ENCODE assay signal across 25 mouse cellular contexts in the genomic region with DNA sequence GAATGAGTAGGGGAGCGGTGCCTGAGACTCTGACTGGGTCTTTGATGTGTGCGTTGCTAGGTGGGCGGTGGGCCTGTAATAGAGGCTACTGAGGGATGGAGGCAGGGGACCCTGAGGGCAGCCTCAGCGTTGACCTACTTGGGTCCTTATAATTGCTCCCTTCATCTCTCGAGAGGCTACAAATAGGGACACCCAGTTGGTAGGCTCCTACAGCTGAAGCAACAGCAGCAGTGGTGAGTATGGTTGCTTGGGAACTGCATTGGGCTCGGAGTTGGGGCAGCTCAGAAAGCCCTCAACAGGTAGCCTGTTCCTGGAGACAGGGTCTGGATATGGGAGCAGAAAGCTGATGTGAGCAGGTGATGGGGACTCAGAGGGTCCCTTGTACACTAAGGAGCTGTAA. TPM values are rescaled to one million over a fixed set of nuclear protein-coding genes. Genes with fewer than 3 reads are reported as not detected.
DNase-seq lines count a peak whose midpoint lies in the region; ATAC-seq and TF ChIP-seq lines count a peak whose summit lies in the region.
"Had no signal": no experiment of that assay in that cellular context is flagged by ENCODE, and none has a peak within 500 bp of the region (broad histone marks: within the 10 kb centered on the region; RNA-seq: fewer than 3 reads in every experiment).

No protein-coding gene starts in this region.

- H3K4me2 ChIP-seq in heart, embryonic 11.5 days: no peak overlapping the region
- H3K4me2 ChIP-seq: forebrain, embryonic 12.5 days; heart, embryonic 13.5 days; hindbrain, embryonic 14.5 days; intestine, embryonic 15.5 days had no signal

- H3K9me3 ChIP-seq in heart, embryonic 11.5 days (replicated peaks; ENCODE audit: control insufficient read depth, low read length): no peaks in the 10 kb centered on the region
- H3K9me3 ChIP-seq: forebrain, embryonic 12.5 days; heart, embryonic 13.5 days; intestine, embryonic 15.5 days had no signal

- no peaks in the 10 kb centered on the region for H3K79me2 ChIP-seq in heart, adult 2 months (replicated peaks; ENCODE audit: control insufficient read depth, insufficient read depth, low read length)

- H3K9ac ChIP-seq in heart, adult 2 months (ENCODE audit: low read depth, low read length): no peak overlapping the region
- no peak overlapping the region for H3K9ac ChIP-seq in heart, embryonic 11.5 days (ENCODE audit: low read depth, low read length)
- H3K9ac ChIP-seq: forebrain, embryonic 12.5 days; heart, embryonic 13.5 days; hindbrain, embryonic 14.5 days; intestine, embryonic 15.5 days had no signal

- no peaks in the 10 kb centered on the region for H3K36me3 ChIP-seq in heart, adult 2 months (ENCODE audit: control insufficient read depth, insufficient read depth, low read length)
- H3K36me3 ChIP-seq in heart, embryonic 11.5 days (ENCODE audit: control insufficient read depth, insufficient read depth, low read length): no peaks in the 10 kb centered on the region
- H3K36me3 ChIP-seq: forebrain, embryonic 12.5 days; heart, embryonic 13.5 days; intestine, embryonic 15.5 days had no signal

- WGBS in heart, adult 2 months: 86% methylated on average over 6 of the region's 6 CpGs
- 70% methylated on average over 6 of the region's 6 CpGs for WGBS in heart, embryonic 11.5 days (ENCODE audit: insufficient replicate concordance)

- intact Hi-C loops in heart, adult 2 months (cut with DNase I): no loop called here

- no peak for TF ChIP-seq CTCF in heart, adult 2 months (IDR thresholded peaks at IDR 0.05)
- no peak for TF ChIP-seq CTCF in embryonic fibroblast, embryonic 13.5 days (IDR thresholded peaks at IDR 0.05; ENCODE audit: borderline replicate concordance, insufficient read depth, low read length)

- peaks cover 19% of the 10 kb centered on the region for H3K4me1 ChIP-seq in heart, adult 2 months (ENCODE audit: control insufficient read depth, insufficient read depth, low read length)
- H3K4me1 ChIP-seq in heart, embryonic 11.5 days (ENCODE audit: control insufficient read depth, insufficient read depth, low read length): peaks cover 5% of the 10 kb centered on the region; the same call in 1 of the 2 replicates
- peaks cover 29% of the 10 kb centered on the region for H3K4me1 ChIP-seq in embryonic fibroblast, embryonic 13.5 days (ENCODE audit: control insufficient read depth, insufficient read depth, low read length)

- H3K27ac ChIP-seq in heart, adult 2 months: peak overlapping the region; percentile 49
- H3K27ac ChIP-seq in heart, embryonic 11.5 days (ENCODE audit: low read depth, low read length): no peak overlapping the region
- H3K27ac ChIP-seq in embryonic fibroblast, embryonic 13.5 days (ENCODE audit: insufficient read depth, low read length): peak overlapping the region; percentile 63
- H3K27ac ChIP-seq: forebrain, embryonic 12.5 days; heart, embryonic 13.5 days; hindbrain, embryonic 14.5 days; intestine, embryonic 15.5 days had no signal

- H3K27me3 ChIP-seq in heart, adult 2 months (ENCODE audit: control insufficient read depth, insufficient read depth, low read length): no peaks in the 10 kb centered on the region
- H3K27me3 ChIP-seq in heart, embryonic 11.5 days (ENCODE audit: control insufficient read depth, insufficient read depth, low read length): no peaks in the 10 kb centered on the region
- H3K27me3 ChIP-seq: CH12.LX; forebrain, embryonic 12.5 days; heart, embryonic 13.5 days; intestine, embryonic 15.5 days; Patski had no signal

- TF ChIP-seq EP300 in heart, adult 2 months (IDR thresholded peaks at IDR 0.05; ENCODE audit: insufficient read depth, low read depth, low read length): no peak

- no peak for DNase-seq in heart, adult 2 months
- peak; percentile 41 for DNase-seq in retina, postnatal 1 day
- no peak for DNase-seq in retina, embryonic 14.5 days (ENCODE audit: low spot score)
- no peak for DNase-seq in spleen, adult 18-20 months
- DNase-seq in right cerebral cortex, postnatal 4 days: no peak
- DNase-seq: cerebellum, adult 18-20 months; cerebellum, adult 9-11 months; cerebellum, postnatal 36 days had no signal

- TF ChIP-seq POLR2A in heart, adult 2 months (IDR thresholded peaks at IDR 0.05; ENCODE audit: insufficient read depth, low read depth, low read length): no peak
- TF ChIP-seq POLR2A in embryonic fibroblast, embryonic 13.5 days (IDR thresholded peaks at IDR 0.05; ENCODE audit: low read depth, low read length): no peak

- no peak overlapping the region for H3K4me3 ChIP-seq in heart, adult 2 months
- no peak overlapping the region for H3K4me3 ChIP-seq in heart, embryonic 11.5 days (ENCODE audit: low read depth, low read length)
- H3K4me3 ChIP-seq in embryonic fibroblast, embryonic 13.5 days (ENCODE audit: insufficient read depth, low read length): no peak overlapping the region
- H3K4me3 ChIP-seq: forebrain, embryonic 12.5 days; heart, embryonic 13.5 days; intestine, embryonic 15.5 days had no signal

- no peak for ATAC-seq in heart, embryonic 11.5 days (replicated peaks; ENCODE audit: insufficient number of reproducible peaks, low FRiP score, low TSS enrichment)
- ATAC-seq: activated CD4-positive, CD25-positive, alpha-beta regulatory T cell, adult 4 months; forebrain, embryonic 16.5 days; intestine, embryonic 15.5 days had no signal

RNA-seq across cellular contexts. Expression of gene Gm42674, which starts 1.7 kb away (rescaled TPM):
- total RNA-seq in heart, adult 2 months (2021): not detected
- not detected in 2 replicates for polyA plus RNA-seq in heart, adult 2 months (2012; rRNA removed)
- polyA plus RNA-seq in heart, embryonic 11.5 days (2014; fragmentation: Nextera tagmentation; extraction: Ambion mirVana): not detected in 2 replicates
- polyA plus RNA-seq in embryonic fibroblast, embryonic 13.5 days (2011; ENCODE audit: insufficient read length, low read depth, missing spikeins): 3.5 TPM in 1 of 2 replicates, not detected in the other
- total RNA-seq: adrenal gland, adult 18-20 months; adrenal gland, postnatal 14 days; CH12.LX; gastrocnemius, postnatal 25 days; granulocyte monocyte progenitor cell, adult 5-6 weeks; heart, postnatal 36 days had no signal
- polyA plus RNA-seq: activated CD4-positive, CD25-positive, alpha-beta regulatory T cell, adult 4 months; forebrain, embryonic 12.5 days; forebrain, embryonic 16.5 days; frontal cortex, adult 2 months; heart, embryonic 13.5 days; heart, postnatal 0 days; hindbrain, embryonic 14.5 days; intestine, embryonic 15.5 days; Patski had no signal

RNA-seq across cellular contexts. Expression of gene S100a4, which starts 3.5 kb away (rescaled TPM):
- 10 to 100 TPM in 1 of 2 experiments, 1 to 10 TPM in 1; 9.9 to 11.4 TPM for total RNA-seq in heart, adult 2 months (2021)
- polyA plus RNA-seq in heart, adult 2 months (2012; rRNA removed): 20.4 and 26.3 TPM in 2 replicates
- polyA plus RNA-seq in heart, embryonic 11.5 days (2014; fragmentation: Nextera tagmentation; extraction: Ambion mirVana): 3.4 and 3.5 TPM in 2 replicates
- polyA plus RNA-seq in embryonic fibroblast, embryonic 13.5 days (2011; ENCODE audit: insufficient read length, low read depth, missing spikeins): 454 and 1,115 TPM in 2 replicates

RNA-seq across cellular contexts. Expression of gene S100a5, which starts 8.3 kb away (rescaled TPM):
- not detected for total RNA-seq in heart, adult 2 months (2021)
- not detected in 2 replicates for polyA plus RNA-seq in heart, adult 2 months (2012; rRNA removed)
- not detected in 2 replicates for polyA plus RNA-seq in heart, embryonic 11.5 days (2014; fragmentation: Nextera tagmentation; extraction: Ambion mirVana)
- not detected in 2 replicates for polyA plus RNA-seq in embryonic fibroblast, embryonic 13.5 days (2011; ENCODE audit: insufficient read length, low read depth, missing spikeins)
- total RNA-seq: adrenal gland, adult 18-20 months; adrenal gland, postnatal 14 days; CH12.LX; gastrocnemius, postnatal 25 days; granulocyte monocyte progenitor cell, adult 5-6 weeks; heart, postnatal 36 days had no signal
- polyA plus RNA-seq: activated CD4-positive, CD25-positive, alpha-beta regulatory T cell, adult 4 months; forebrain, embryonic 12.5 days; forebrain, embryonic 16.5 days; heart, embryonic 13.5 days; heart, postnatal 0 days; hindbrain, embryonic 14.5 days; Patski had no signal

RNA-seq across cellular contexts. Expression of gene S100a2, which starts 10.0 kb away (rescaled TPM):
- not detected for total RNA-seq in heart, adult 2 months (2021)
- polyA plus RNA-seq in heart, adult 2 months (2012; rRNA removed): not detected in 2 replicates
- not detected in 2 replicates for polyA plus RNA-seq in heart, embryonic 11.5 days (2014; fragmentation: Nextera tagmentation; extraction: Ambion mirVana)
- polyA plus RNA-seq in embryonic fibroblast, embryonic 13.5 days (2011; ENCODE audit: insufficient read length, low read depth, missing spikeins): not detected in 2 replicates
- total RNA-seq: adrenal gland, adult 18-20 months; adrenal gland, postnatal 14 days; CH12.LX; gastrocnemius, postnatal 25 days; granulocyte monocyte progenitor cell, adult 5-6 weeks; heart, postnatal 36 days had no signal
- polyA plus RNA-seq: activated CD4-positive, CD25-positive, alpha-beta regulatory T cell, adult 4 months; forebrain, embryonic 12.5 days; forebrain, embryonic 16.5 days; frontal cortex, adult 2 months; heart, embryonic 13.5 days; heart, postnatal 0 days; hindbrain, embryonic 14.5 days; intestine, embryonic 15.5 days; Patski had no signal

RNA-seq across cellular contexts. Expression of gene S100a6, which starts 12.6 kb away (rescaled TPM):
- 10 to 100 TPM; 65.8 to 79.9 TPM for total RNA-seq in heart, adult 2 months (2021)
- polyA plus RNA-seq in heart, adult 2 months (2012; rRNA removed): 141 and 158 TPM in 2 replicates
- 43.6 and 44.5 TPM in 2 replicates for polyA plus RNA-seq in heart, embryonic 11.5 days (2014; fragmentation: Nextera tagmentation; extraction: Ambion mirVana)
- 3,458 and 7,173 TPM in 2 replicates for polyA plus RNA-seq in embryonic fibroblast, embryonic 13.5 days (2011; ENCODE audit: insufficient read length, low read depth, missing spikeins)
- total RNA-seq: CH12.LX had no signal

Comparison
In these comparisons a context has a peak if more than half of its experiments do, and no peak if none do; other contexts are left out.
1. RNA of gene S100a4, which starts 3.5 kb away (polyA plus RNA-seq): 454 to 1,115 TPM in embryonic fibroblast, embryonic 13.5 days; 20.4 to 26.3 TPM in heart, adult 2 months and 3.4 to 3.5 TPM in heart, embryonic 11.5 days; every median in the first group is over 10 times any median in the second.